Mouse (Mus musculus) gastrocnemius, adult 2 months (tissue): ENCODE measurements at regions not wholly inside any gene's neighbourhood (a gene's known extent, or its start where the extent isn't known, plus 50 kb on each side); places are given as distances from the start of the nearest gene placed in this dataset.

ENCODE experiments used
- DNase-seq: peaks from one replicate; pipeline ENCODE4 v3.0.0; 2022
- H3K27ac ChIP-seq: fragments of 200-600 bp; 2 replicates; pipeline ENCODE4 v1.8.1; 2022; ENCODE audit warnings: mild to moderate bottlenecking
- H3K4me3 ChIP-seq: fragments of 200-600 bp; 2 replicates; pipeline ENCODE4 v1.8.1; 2022; ENCODE audit warnings: mild to moderate bottlenecking, moderate library complexity
- CTCF ChIP-seq: fragments of 200-600 bp; IDR thresholded peaks from 2 replicates; pipeline ENCODE4 v1.8.1; 2022; ENCODE audit warnings: antibody characterized with exemption, mild to moderate bottlenecking, moderate library complexity
- intact Hi-C: fragments of 180-260 bp; cut with DNase I; formaldehyde crosslinking; loops from one replicate; pipeline ENCODE4 v1.15.1; 2025

DNA sequence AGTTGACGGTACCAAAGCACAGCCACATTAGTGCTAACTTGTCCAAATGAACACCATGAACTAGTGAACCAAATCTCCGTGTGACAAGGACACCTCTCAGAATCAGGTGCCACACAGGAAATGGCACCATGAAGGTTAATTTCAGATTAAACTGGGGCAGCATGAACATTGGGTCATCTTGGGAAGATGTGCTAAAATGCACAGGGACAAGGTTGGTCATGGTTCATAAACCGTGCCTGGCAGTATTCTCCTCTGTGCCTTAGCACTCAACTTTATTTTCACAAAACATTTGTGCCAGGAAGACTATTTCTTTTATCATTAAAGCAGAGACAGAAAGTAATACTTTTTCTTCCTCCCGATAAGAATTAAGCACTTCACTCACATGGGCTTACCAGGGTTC, 672.6 kb downstream of the Rwdd3 start:
- TF ChIP-seq CTCF: no peak
- H3K4me3 ChIP-seq: no peak overlapping the region
- no peak overlapping the region for H3K27ac ChIP-seq
- DNase-seq: no peak
- intact Hi-C loops: no loop called here

GRCm38 (mm10) chr3:120477934-120478333, 693.6 kb downstream of the Rwdd3 start:
- no peak for DNase-seq
- no peak for TF ChIP-seq CTCF
- H3K27ac ChIP-seq: no peak overlapping the region
- intact Hi-C loops: no loop called here
- no peak overlapping the region for H3K4me3 ChIP-seq

- no peak for DNase-seq
- Histone ChIP-seq H3K27ac (no peak overlapping the region), H3K4me3 (no peak overlapping the region)
- TF ChIP-seq CTCF: no peak
- intact Hi-C loops: no loop called here
Observed at GRCm38 (mm10) chr3:120477232-120477631, 693.0 kb upstream of the Ptbp2 start.

- DNase-seq: no peak
- H3K4me3 ChIP-seq: no peak overlapping the region
- intact Hi-C loops: no loop called here
- TF ChIP-seq CTCF: 0 out of 2 replicates have a peak, but pooled peaks have one; percentile 8
- H3K27ac ChIP-seq: no peak overlapping the region
Observed at GRCm38 (mm10) chr3:120473645-120474038, 689.4 kb upstream of the Ptbp2 start.

- H3K27ac ChIP-seq: no peak overlapping the region
- intact Hi-C loops: no loop called here
- H3K4me3 ChIP-seq: no peak overlapping the region
- no peak for TF ChIP-seq CTCF
- no peak for DNase-seq
Observed at GRCm38 (mm10) chr3:120472687-120473644, 688.7 kb upstream of the Ptbp2 start.

DNA sequence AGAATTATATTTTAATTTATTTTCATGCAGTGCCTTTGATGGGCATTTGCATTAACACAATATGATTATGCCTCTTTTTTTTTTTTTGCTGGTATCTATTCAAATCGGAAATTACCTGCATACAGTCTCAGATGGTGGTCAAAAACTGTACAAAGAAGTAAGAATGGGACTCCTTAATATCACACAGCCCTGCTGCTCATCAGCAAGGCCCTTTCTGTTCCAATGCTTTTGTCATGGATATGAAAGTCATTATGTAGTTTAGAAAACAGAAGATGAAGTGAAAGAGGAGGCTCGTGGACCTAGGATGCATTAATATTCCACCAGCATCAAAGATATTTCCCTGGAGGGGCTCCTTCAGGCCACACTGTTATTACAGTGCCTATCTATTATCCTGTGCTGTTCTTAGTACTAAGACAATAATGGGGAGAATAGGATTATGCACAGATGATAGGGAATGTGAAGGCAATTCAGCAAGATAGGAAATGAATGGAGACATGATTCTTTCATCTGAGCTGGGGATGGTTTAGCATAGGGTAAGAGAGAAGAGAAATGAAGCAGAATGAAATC, 687.7 kb upstream of the Ptbp2 start:
- no peak for DNase-seq
- no peak overlapping the region for H3K27ac ChIP-seq
- intact Hi-C loops: no loop called here

DNA sequence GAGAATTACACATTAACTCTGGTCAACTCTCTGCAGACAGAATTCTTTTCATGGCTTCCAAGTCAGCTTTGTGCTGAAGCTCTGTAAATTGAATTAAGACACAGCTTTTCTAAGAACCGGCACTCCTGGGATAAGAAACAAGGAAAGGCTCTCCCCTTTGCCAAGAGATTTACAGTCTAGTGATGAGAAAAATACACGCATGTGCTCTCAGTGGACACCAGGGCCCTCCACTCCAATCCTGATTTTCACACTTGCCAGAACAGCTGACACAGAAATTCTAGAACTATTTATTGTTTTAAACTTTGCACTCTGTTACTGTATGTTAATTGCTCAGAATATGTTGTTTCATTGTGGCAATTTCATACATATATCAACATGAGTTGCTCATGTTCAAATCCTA, 684.6 kb upstream of the Ptbp2 start:
- no peak for TF ChIP-seq CTCF
- DNase-seq: no peak
- Histone ChIP-seq H3K4me3 (no peak overlapping the region), H3K27ac (no peak overlapping the region)
- intact Hi-C loops: no loop called here

More for the DNA sequence above, 687.7 kb upstream of the Ptbp2 start:
- no peak overlapping the region for H3K4me3 ChIP-seq
- TF ChIP-seq CTCF: no peak

GRCm38 (mm10) chr3:120460717-120461116, 676.5 kb upstream of the Ptbp2 start:
- no peak for TF ChIP-seq CTCF
- intact Hi-C loops: no loop called here
- H3K27ac ChIP-seq: no peak overlapping the region

DNA sequence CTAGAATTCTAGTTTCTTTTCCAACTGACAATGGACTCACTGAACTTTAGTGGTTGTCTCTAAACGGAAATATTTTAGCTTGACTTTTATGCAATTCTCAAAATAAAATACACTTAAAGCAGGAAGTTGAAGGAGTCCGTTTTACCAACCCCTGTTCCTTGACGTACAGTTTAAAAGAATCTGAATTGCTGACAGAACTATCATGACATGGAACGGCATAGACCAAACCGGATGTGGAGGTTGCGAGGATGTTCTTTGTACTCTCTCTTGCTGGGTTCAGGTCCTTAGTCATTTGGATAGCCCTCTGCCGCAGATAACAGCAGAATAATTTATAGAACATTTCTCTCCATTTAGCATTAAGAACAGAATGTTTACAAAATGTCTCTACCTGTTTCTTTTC, 673.6 kb upstream of the Ptbp2 start:
- no peak overlapping the region for H3K27ac ChIP-seq
- intact Hi-C loops: no loop called here
- DNase-seq: no peak
- TF ChIP-seq CTCF: no peak
- H3K4me3 ChIP-seq: no peak overlapping the region

More at GRCm38 (mm10) chr3:120460717-120461116, 676.5 kb upstream of the Ptbp2 start:
- H3K4me3 ChIP-seq: no peak overlapping the region
- no peak for DNase-seq

DNA sequence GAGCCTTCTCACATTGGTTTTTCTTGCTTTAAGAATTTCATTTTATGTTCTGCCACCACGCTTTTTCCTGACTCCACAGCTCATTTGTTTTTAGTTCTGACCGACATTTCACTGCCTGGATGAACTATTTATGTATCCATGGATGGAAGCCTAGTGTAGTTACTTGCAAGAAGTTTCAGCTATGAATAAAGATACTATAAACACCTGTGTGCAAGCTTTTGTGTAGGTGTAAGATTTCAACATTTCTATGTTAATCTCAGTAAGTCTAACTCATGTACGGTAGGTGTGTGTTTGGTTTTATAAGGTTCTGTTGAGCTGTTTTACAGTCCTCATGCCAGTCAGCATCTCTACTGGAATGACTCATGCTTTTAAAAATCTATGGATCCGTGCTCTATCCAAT, 656.9 kb upstream of the Ptbp2 start:
- Histone ChIP-seq H3K4me3 (no peak overlapping the region), H3K27ac (no peak overlapping the region)
- intact Hi-C loops: no loop called here
- no peak for DNase-seq
- TF ChIP-seq CTCF: no peak

- DNase-seq: no peak
- Histone ChIP-seq H3K27ac (no peak overlapping the region), H3K4me3 (no peak overlapping the region)
- no peak for TF ChIP-seq CTCF
- intact Hi-C loops: no loop called here
Observed at GRCm38 (mm10) chr3:120430285-120430684, 646.0 kb upstream of the Ptbp2 start.

- TF ChIP-seq CTCF: no peak
- Histone ChIP-seq H3K27ac (no peak overlapping the region), H3K4me3 (no peak overlapping the region)
- intact Hi-C loops: no loop called here
- DNase-seq: no peak
Observed at GRCm38 (mm10) chr3:120416634-120417033, 632.4 kb upstream of the Ptbp2 start.

DNA sequence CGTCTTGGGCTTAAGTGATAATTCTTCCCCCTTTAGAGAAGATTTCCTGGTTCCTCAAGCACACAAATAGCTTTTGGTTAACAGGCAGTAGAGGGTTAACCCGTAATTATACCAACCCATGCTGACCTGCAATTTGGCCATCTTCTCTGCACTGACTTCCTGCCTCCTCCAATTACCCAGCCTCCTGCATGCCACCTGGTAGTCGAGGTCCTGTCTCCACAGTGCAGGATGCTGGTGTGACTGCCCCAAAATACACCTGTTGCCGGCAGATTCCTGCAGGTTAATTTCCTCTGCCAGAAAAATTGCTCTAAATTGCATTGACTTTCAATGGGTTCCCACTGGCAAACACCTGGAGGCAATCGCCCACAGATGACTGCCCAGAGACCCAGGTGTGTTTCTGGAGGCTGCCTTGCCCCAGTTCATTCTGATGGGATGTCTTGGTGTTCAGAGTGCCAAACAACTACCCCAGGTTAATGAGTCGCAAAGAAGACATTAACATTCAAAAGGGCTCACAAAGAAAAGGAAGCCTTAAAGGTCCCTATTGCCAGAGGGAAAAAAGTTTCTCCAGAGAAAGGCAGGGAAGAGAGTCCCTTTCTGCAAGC, 591.5 kb upstream of the Ptbp2 start:
- no peak overlapping the region for H3K27ac ChIP-seq
- no peak for TF ChIP-seq CTCF
- no peak overlapping the region for H3K4me3 ChIP-seq
- DNase-seq: no peak
- intact Hi-C loops: no loop called here
